Mouse (Mus musculus) small intestine, adult 2 months (tissue): ENCODE results near the gene Cdkn1b.

Experiments used
- CTCF ChIP-seq: fragments of 200-500 bp; IDR thresholded peaks from 2 replicates; pipeline ENCODE4 v1.5.1; 2012; ENCODE audit warnings: low read depth, mild to moderate bottlenecking, control low read depth, inconsistent platforms, low read length, moderate library complexity, mixed read lengths; ENCODE audit not compliant: insufficient replicate concordance, insufficient read length; ENCODE audit errors: extremely low read depth
- POLR2A ChIP-seq: fragments of 200-500 bp; IDR thresholded peaks from 2 replicates; pipeline ENCODE4 v1.6.1; 2012; ENCODE audit warnings: low read depth, mild to moderate bottlenecking, control low read depth, inconsistent platforms, low read length, moderate library complexity

- TF ChIP-seq CTCF (no peak), POLR2A (no peak)
Measured at GRCm38 (mm10) chr6:134968326-134968725, 48.1 kb downstream of the Cdkn1b start.
